Mouse (Mus musculus) C2C12 (cell line): ENCODE data around the gene Ccnl1.

Experiments
- CEBPB ChIP-seq: IDR thresholded peaks from one replicate; pipeline ENCODE4 v1.6.1; 2011; ENCODE audit warnings: low read depth, mild to moderate bottlenecking, control low read depth, moderate library complexity
- CTCF ChIP-seq: IDR thresholded peaks from one replicate; pipeline ENCODE4 v1.5.1; 2011; ENCODE audit not compliant: control insufficient read depth, insufficient read depth, insufficient read length
- FOSL1 ChIP-seq: IDR thresholded peaks from one replicate; pipeline ENCODE4 v1.8.0; 2011; ENCODE audit warnings: mild to moderate bottlenecking, low read length; ENCODE audit not compliant: poor library complexity, insufficient read depth, severe bottlenecking
- MAX ChIP-seq: IDR thresholded peaks from one replicate; pipeline ENCODE4 v1.6.1; 2011; ENCODE audit warnings: mild to moderate bottlenecking, control low read depth
- MYOD1 ChIP-seq: IDR thresholded peaks from one replicate; pipeline ENCODE4 v1.6.1; 2011; ENCODE audit warnings: low read depth; ENCODE audit not compliant: control insufficient read depth, insufficient read length
- USF1 ChIP-seq: IDR thresholded peaks from one replicate; pipeline ENCODE4 v1.6.1; 2011; ENCODE audit warnings: low read depth, mild to moderate bottlenecking, control low read depth, moderate library complexity

- TF ChIP-seq CTCF: no peak
- TF ChIP-seq CEBPB: no peak
- no peak for TF ChIP-seq MAX
- no peak for TF ChIP-seq FOSL1
- no peak for TF ChIP-seq MYOD1
- TF ChIP-seq USF1: no peak
Measured at GRCm38 (mm10) chr3:65944713-65945112, 13.3 kb downstream of the Ccnl1 start.
